Mouse (Mus musculus): Measurements from ENCODE around the gene Psg28. TPM values are rescaled to one million over a fixed set of nuclear protein-coding genes. Genes with fewer than 3 reads are reported as not detected.
"Not testable (repeated sequence)": the region's sequence is repeated elsewhere in the genome, so short reads cannot be mapped to it uniquely, and the experiment has no call there.

Gene Psg28
- not detected for total RNA-seq (2021)

DNA sequence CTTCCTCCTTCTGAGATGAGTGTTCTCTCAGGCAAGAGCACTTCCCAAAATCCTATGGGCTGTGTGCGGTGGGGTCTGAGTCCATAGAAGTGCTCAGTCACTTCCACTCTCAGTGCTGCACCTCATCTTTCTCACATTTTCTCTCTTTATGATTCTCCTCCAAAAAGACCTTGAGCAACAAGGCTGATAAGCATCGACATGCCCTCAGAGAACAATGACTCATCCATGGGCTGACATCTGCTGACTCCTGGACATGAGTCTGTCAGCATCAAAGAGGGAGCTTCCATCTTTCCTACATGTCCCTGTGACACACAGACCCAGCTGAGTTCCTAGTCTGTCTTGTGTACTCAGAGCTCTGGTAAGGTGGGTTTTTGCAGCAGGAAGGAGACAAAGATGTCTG is at the start of gene Psg28:
Gene Psg28 (minus strand): TSS at position 101 of the 400 bp plus-strand sequence.
- DNase-seq (ENCODE audit: low spot score in 2 of 2); intact Hi-C loops (cut with DNase I): not testable (repeated sequence)

GRCm38 (mm10) chr7:18403407-18403806 is 28.4 kb downstream of the Psg28 start:
- no peak for DNase-seq (ENCODE audit: low spot score in 2 of 2)
- intact Hi-C loops (cut with DNase I) = no loop called here

- intact Hi-C loops (cut with DNase I) = no loop called here
- DNase-seq (ENCODE audit: low spot score in 2 of 2) = no peak
Measured at GRCm38 (mm10) chr7:18402527-18403237, 29.2 kb downstream of the Psg28 start.

DNA sequence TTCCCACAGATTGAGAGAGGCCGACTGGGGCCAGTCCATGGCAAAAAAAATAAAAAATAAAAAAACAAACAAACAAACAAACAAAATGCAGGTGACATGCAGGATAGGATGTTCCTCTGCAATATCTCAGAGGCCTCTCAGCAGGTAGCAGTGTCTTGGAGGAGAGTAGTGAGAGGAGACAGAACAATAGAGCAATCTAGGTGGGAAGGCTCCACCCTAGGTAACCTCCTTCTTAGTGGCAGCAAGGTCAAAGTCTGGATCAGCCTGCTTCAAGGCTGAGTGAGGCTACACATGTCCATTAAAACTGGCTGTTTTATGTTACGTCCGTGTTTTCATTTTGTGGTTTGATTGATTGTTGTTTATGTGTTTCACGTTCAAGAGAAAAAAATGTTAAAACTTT is 40.4 kb downstream of the Psg28 start:
- DNase-seq (ENCODE audit: low spot score in 2 of 2); intact Hi-C loops (cut with DNase I): not testable (repeated sequence)

GRCm38 (mm10) chr7:18378295-18378694 is 53.5 kb downstream of the Psg28 start:
- intact Hi-C loops (cut with DNase I) = no loop called here
- DNase-seq (ENCODE audit: low spot score in 2 of 2) = no peak

Small RNAs within 50 kb of the gene (microRNA-seq; reads per million reads assigned to microRNA genes)
- 0 reads per million in 2 experiments for gene Gm24715

Other genes with a start within 250 kb of the Psg28 start
- gene Mill1, start 186.7 kb downstream of the Psg28 start, total RNA-seq (2021) = not detected
- not detected for gene Psg18, start 77.0 kb downstream of the Psg28 start, total RNA-seq (2021)
- not detected for gene Psg26, start 52.1 kb upstream of the Psg28 start, total RNA-seq (2021)
- gene Psg25, start 100.2 kb upstream of the Psg28 start, total RNA-seq (2021) = not detected
- not detected for gene Psg27, start 135.3 kb upstream of the Psg28 start, total RNA-seq (2021)
- not detected for gene Psg23, start 184.5 kb upstream of the Psg28 start, total RNA-seq (2021)
- not detected for gene Psg21, start 224.7 kb upstream of the Psg28 start, total RNA-seq (2021)

Measured in left cerebral cortex, postnatal 25 days (tissue).